Mouse (Mus musculus) MEL (cell line): ENCODE measurements around the gene Cntn2.

Source experiments
- CHD1 ChIP-seq: IDR thresholded peaks from 2 replicates; pipeline ENCODE4 v1.6.1; 2012; ENCODE audit warnings: low read depth, mild to moderate bottlenecking, inconsistent platforms, low read length, improper control_type of control experiment
- CTCF ChIP-seq, 3 experiments: IDR thresholded peaks in 2 of 3; conservative IDR thresholded peaks in 1 of 3; 2 replicates each; pipeline ENCODE4 v1.5.1; 2011 to 2012; ENCODE audit warnings: low read length in 3 of 3, low read depth in 2 of 3, mild to moderate bottlenecking in 2 of 3, improper control_type of control experiment in 1 of 3, inconsistent platforms in 1 of 3, mixed read lengths in 1 of 3, moderate library complexity in 1 of 3; ENCODE audit not compliant: control insufficient read depth in 1 of 3, insufficient read depth in 1 of 3, poor library complexity in 1 of 3, severe bottlenecking in 1 of 3
- ELF1 ChIP-seq: IDR thresholded peaks from 2 replicates; pipeline ENCODE4 v1.6.1; 2014; ENCODE audit warnings: low read depth, mild to moderate bottlenecking, inconsistent platforms, low read length, improper control_type of control experiment, moderate library complexity
- GATA1 ChIP-seq: IDR thresholded peaks from 2 replicates; pipeline ENCODE4 v1.6.1; 2011; ENCODE audit warnings: low read depth, low read length, improper control_type of control experiment
- NELFE ChIP-seq: IDR thresholded peaks from 2 replicates; pipeline ENCODE4 v1.6.1; 2011; ENCODE audit warnings: low read depth, low read length, improper control_type of control experiment
- POLR2A ChIP-seq, 2 experiments: IDR thresholded peaks; 2 replicates each; pipeline ENCODE4 v1.6.1; 2011 to 2012; ENCODE audit warnings: low read length in 2 of 2, mild to moderate bottlenecking in 2 of 2, control low read depth in 1 of 2, improper control_type of control experiment in 1 of 2, low read depth in 1 of 2, moderate library complexity in 1 of 2; ENCODE audit not compliant: control insufficient read depth in 1 of 2, insufficient read depth in 1 of 2, poor library complexity in 1 of 2
- SMC3 ChIP-seq: IDR thresholded peaks from 2 replicates; pipeline ENCODE4 v1.6.1; 2011; ENCODE audit warnings: low read depth, low read length, improper control_type of control experiment
- ZC3H11A ChIP-seq: IDR thresholded peaks from 2 replicates; pipeline ENCODE4 v1.6.1; 2012; ENCODE audit warnings: low read depth, mild to moderate bottlenecking, inconsistent platforms, low read length, improper control_type of control experiment
- ZMIZ1 ChIP-seq: IDR thresholded peaks from 2 replicates; pipeline ENCODE4 v1.6.1; 2012; ENCODE audit warnings: low read depth, mild to moderate bottlenecking, inconsistent platforms, low read length, improper control_type of control experiment, moderate library complexity

DNA sequence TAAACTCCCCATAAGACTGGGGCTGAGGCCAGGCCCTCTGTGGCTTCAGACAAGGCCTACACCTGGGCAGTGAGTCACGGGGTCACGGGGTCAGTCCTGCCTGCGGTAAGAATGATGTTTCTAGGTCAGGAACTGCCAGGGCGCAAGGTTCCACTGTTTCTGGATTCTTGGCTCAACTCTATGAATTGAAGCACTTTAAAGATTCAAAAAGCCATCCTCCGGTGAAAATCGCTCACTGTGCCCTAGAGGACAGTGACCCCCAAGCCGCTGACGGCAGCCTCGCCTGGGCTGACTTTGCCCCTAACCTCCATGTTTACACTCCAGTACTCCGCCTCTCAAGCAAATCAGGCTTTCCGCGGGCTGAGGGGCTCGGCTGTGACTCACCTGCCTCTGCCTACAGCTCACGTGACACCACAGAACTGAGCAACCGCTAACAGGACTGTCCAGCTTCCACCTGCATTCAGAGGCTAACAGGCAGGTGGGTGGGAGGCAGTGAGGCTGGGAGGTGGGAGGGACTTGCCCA lies 43.7 kb upstream of the Cntn2 start:
- TF ChIP-seq ZMIZ1 = no peak
- TF ChIP-seq ELF1 = no peak
- no peak for TF ChIP-seq POLR2A (IDR thresholded peaks at IDR 0.05; ENCODE audit: control insufficient read depth in 1 of 2, insufficient read depth in 1 of 2, low read depth in 1 of 2, low read length in 2 of 2, poor library complexity in 1 of 2)
- no peak for TF ChIP-seq NELFE
- no peak for TF ChIP-seq CTCF (IDR thresholded peaks at IDR 0.05 in 2 of 3, conservative IDR thresholded peaks at IDR 0.05 in 1 of 3; ENCODE audit: control insufficient read depth in 1 of 3, insufficient read depth in 1 of 3, low read depth in 2 of 3, low read length in 3 of 3, poor library complexity in 1 of 3, severe bottlenecking in 1 of 3)
- TF ChIP-seq SMC3 = no peak
- TF ChIP-seq CHD1 = no peak
- no peak for TF ChIP-seq GATA1
- TF ChIP-seq ZC3H11A = no peak
